Mouse (Mus musculus) left cerebral cortex, postnatal 25 days (tissue): ENCODE measurements at regions not wholly inside any gene's neighbourhood (a gene's known extent, or its start where the extent isn't known, plus 50 kb on each side); places are given as distances from the start of the nearest gene placed in this dataset.

ENCODE experiments used
- DNase-seq, 2 experiments: peaks; one replicate each; pipeline ENCODE4 v3.0.0; 2022; ENCODE audit warnings: low spot score in 2 of 2, mixed read lengths in 1 of 2
- intact Hi-C: fragments of 180-260 bp; cut with DNase I; formaldehyde crosslinking; loops from one replicate; pipeline ENCODE4 v1.15.1; 2025

GRCm38 (mm10) chr11:57958233-57958632 is 50.6 kb upstream of the Larp1 start:
- DNase-seq, result no peak
- intact Hi-C loops, result no loop called here

GRCm38 (mm10) chr11:57956909-57957308 is 52.0 kb upstream of the Larp1 start:
- no peak for DNase-seq
- intact Hi-C loops, result no loop called here

GRCm38 (mm10) chr11:57956076-57956475 is 52.8 kb upstream of the Larp1 start:
- intact Hi-C loops, result no loop called here
- DNase-seq, result no peak

GRCm38 (mm10) chr11:57955476-57955875 is 53.4 kb upstream of the Larp1 start:
- no peak for DNase-seq
- intact Hi-C loops, result no loop called here

GRCm38 (mm10) chr11:57954510-57955184 is 54.2 kb upstream of the Larp1 start:
- no peak for DNase-seq
- intact Hi-C loops, result loop anchor here (5.0 kb wide), 2 partner anchors 143 to 273 kb away; no protein-coding TSS in a partner anchor

- intact Hi-C loops, result loop anchor here (5.0 kb wide), 2 partner anchors 144 to 274 kb away; no protein-coding TSS in a partner anchor
Measured at GRCm38 (mm10) chr11:57953694-57954093, 55.2 kb upstream of the Larp1 start.

GRCm38 (mm10) chr11:57952619-57953018 is 56.2 kb upstream of the Larp1 start:
- DNase-seq, result peak in 1 of 2 experiments; percentile 15
- intact Hi-C loops, result loop anchor here (5.0 kb wide), 2 partner anchors 145 to 275 kb away; no protein-coding TSS in a partner anchor

More at GRCm38 (mm10) chr11:57953694-57954093, 55.2 kb upstream of the Larp1 start:
- no peak for DNase-seq

GRCm38 (mm10) chr11:57951541-57952326 is 57.1 kb upstream of the Larp1 start:
- intact Hi-C loops, result loop anchor here (1.0 to 5.0 kb wide), 3 partner anchors 106 to 276 kb away; no protein-coding TSS in a partner anchor
- no peak for DNase-seq

GRCm38 (mm10) chr11:57950989-57951388 is 57.9 kb upstream of the Larp1 start:
- DNase-seq, result peak; percentile 45 to 57
- intact Hi-C loops, result loop anchor here (1.0 to 5.0 kb wide), 3 partner anchors 106 to 276 kb away; no protein-coding TSS in a partner anchor

GRCm38 (mm10) chr11:57949067-57949466 is 59.8 kb upstream of the Larp1 start:
- intact Hi-C loops, result no loop called here
- no peak for DNase-seq

- intact Hi-C loops, result no loop called here
- DNase-seq, result no peak
Measured at GRCm38 (mm10) chr11:57947347-57947746, 61.5 kb upstream of the Larp1 start.

- peak; percentile 86 to 87 for DNase-seq
- intact Hi-C loops, result loop anchor here (1.0 to 10.0 kb wide), 6 partner anchors 66 to 1802 kb away; no protein-coding TSS in a partner anchor
Measured at GRCm38 (mm10) chr11:57934391-57934850, 74.4 kb upstream of the Larp1 start.

GRCm38 (mm10) chr11:57933065-57933464 is 75.8 kb upstream of the Larp1 start:
- intact Hi-C loops, result loop anchor here (5.0 to 10.0 kb wide), 2 partner anchors 388 to 1801 kb away; no protein-coding TSS in a partner anchor
- no peak for DNase-seq

- intact Hi-C loops, result no loop called here
- no peak for DNase-seq
Measured at GRCm38 (mm10) chr11:57929506-57929905, 79.4 kb upstream of the Larp1 start.

GRCm38 (mm10) chr11:57920263-57920662 is 87.6 kb upstream of the Hand1 start:
- no peak for DNase-seq
- intact Hi-C loops, result no loop called here

GRCm38 (mm10) chr11:57918447-57919059 is 85.9 kb upstream of the Hand1 start:
- no peak for DNase-seq
- intact Hi-C loops, result no loop called here

- DNase-seq, result no peak
- intact Hi-C loops, result no loop called here
Measured at GRCm38 (mm10) chr11:57917974-57918373, 85.4 kb upstream of the Hand1 start.

- DNase-seq, result no peak
- intact Hi-C loops, result no loop called here
Measured at GRCm38 (mm10) chr11:57916016-57916415, 83.4 kb upstream of the Hand1 start.

- intact Hi-C loops, result no loop called here
- no peak for DNase-seq
Measured at GRCm38 (mm10) chr11:57913801-57914560, 81.4 kb upstream of the Hand1 start.
